Mouse (Mus musculus): ENCODE measurements around the gene Lmx1a. TPM values are rescaled to one million over a fixed set of nuclear protein-coding genes. Genes with fewer than 3 reads are reported as not detected.

Gene Lmx1a
- polyA plus RNA-seq, 2 experiments from 2014 or later, result not detected

- ATAC-seq, result no peak
Observed at GRCm38 (mm10) chr1:167896234-167896633, 207.2 kb downstream of the Lmx1a start.

Other genes starting within 250 kb of the Lmx1a start
- not detected for gene Lrrc52, start 222.5 kb upstream of the Lmx1a start, polyA plus RNA-seq (2017; shearing (Covaris generic))
- not detected for gene Rxrg, start 90.9 kb upstream of the Lmx1a start, polyA plus RNA-seq (2017; shearing (Covaris generic))